Mouse (Mus musculus): ENCODE measurements around the gene Krtap9-1.

GRCm38 (mm10) chr11:99846746-99847145, 26.4 kb upstream of the Krtap9-1 start:
- TF ChIP-seq CTCF (IDR thresholded peaks at IDR 0.05) (no peak), POLR2A (IDR thresholded peaks at IDR 0.05; ENCODE audit: insufficient read depth, low read depth, low read length) (no peak), EP300 (IDR thresholded peaks at IDR 0.05; ENCODE audit: insufficient read depth, low read depth, low read length) (no peak)
